In the genomic region with DNA sequence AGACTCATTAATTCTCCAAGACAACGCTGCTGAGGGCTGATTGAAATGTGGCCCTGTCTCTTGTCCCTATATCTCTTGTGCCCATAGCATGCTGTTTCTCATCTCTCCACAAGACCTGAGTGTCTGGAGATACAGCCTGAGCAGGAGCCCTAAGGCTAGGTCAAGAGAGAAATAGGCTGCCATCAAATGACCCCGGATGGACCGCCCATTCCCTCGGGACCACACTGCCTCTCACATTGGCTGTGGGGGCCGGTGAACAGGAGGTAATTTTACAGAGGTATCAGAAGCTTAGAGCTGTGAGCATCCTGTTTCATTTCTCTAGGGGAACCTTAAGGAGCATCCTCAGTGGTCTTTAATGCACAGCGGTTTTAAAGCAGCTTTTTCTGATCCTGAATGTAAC, we compare ENCODE assay signal across 33 mouse cellular contexts. TPM values are rescaled to one million over a fixed set of nuclear protein-coding genes. Genes with fewer than 3 reads are reported as not detected.
DNase-seq lines count a peak whose midpoint lies in the region; ATAC-seq and TF ChIP-seq lines count a peak whose summit lies in the region.
"Had no signal": no experiment of that assay in that cellular context is flagged by ENCODE, and none has a peak within 500 bp of the region (broad histone marks: within the 10 kb centered on the region; RNA-seq: fewer than 3 reads in every experiment).

No protein-coding gene starts in this region.

- no peak for ATAC-seq in heart, embryonic 12.5 days (ENCODE audit: insufficient number of reproducible peaks, low FRiP score)
- ATAC-seq in intestine, embryonic 14.5 days (replicated peaks; ENCODE audit: low FRiP score, low TSS enrichment, low read depth) = no peak
- ATAC-seq in intestine, postnatal 0 days = no peak
- ATAC-seq: CD4-positive, CD25-positive, alpha-beta regulatory T cell, adult 4 months; forebrain, embryonic 13.5 days; intestine, embryonic 15.5 days had no signal

- peak; percentile 70 for DNase-seq in heart, embryonic 10.5 days (ENCODE audit: low spot score)
- DNase-seq in intestine, embryonic 14.5 days (ENCODE audit: low spot score) = peak; percentile 38
- peak; percentile 7 for DNase-seq in brain, adult 2 months (ENCODE audit: low read depth, low spot score)
- DNase-seq in gastrocnemius, adult 8-10 months (ENCODE audit: low spot score in 2 of 2) = no peak
- DNase-seq: adrenal gland, adult 2 months; adrenal gland, postnatal 14 days; cerebellum, adult 11-12 months; cerebellum, adult 8-10 months; cerebellum, postnatal 10 days; cerebellum, postnatal 36 days; embryo, embryonic 11 days; forebrain, postnatal 0 days; gastrocnemius, adult 2 months; gastrocnemius, postnatal 25 days; heart, adult 2 months; heart, postnatal 14 days; heart, postnatal 4 days; kidney, adult 18-20 months had no signal

- H3K9ac ChIP-seq in heart, embryonic 12.5 days = no peak overlapping the region
- no peak overlapping the region for H3K9ac ChIP-seq in intestine, embryonic 14.5 days (ENCODE audit: low read length)
- no peak overlapping the region for H3K9ac ChIP-seq in intestine, postnatal 0 days (ENCODE audit: low read depth, low read length)
- H3K9ac ChIP-seq: embryonic facial prominence, embryonic 13.5 days; forebrain, embryonic 13.5 days; forebrain, postnatal 0 days; heart, embryonic 13.5 days; hindbrain, embryonic 12.5 days; intestine, embryonic 15.5 days had no signal

- TF ChIP-seq CTCF in intestine, postnatal 0 days (IDR thresholded peaks at IDR 0.05; ENCODE audit: low read depth) = no peak

- H3K27ac ChIP-seq in heart, embryonic 10.5 days = no peak overlapping the region
- no peak overlapping the region for H3K27ac ChIP-seq in heart, embryonic 12.5 days (ENCODE audit: poor library complexity, severe bottlenecking)
- no peak overlapping the region for H3K27ac ChIP-seq in intestine, embryonic 14.5 days (ENCODE audit: low read depth)
- no peak overlapping the region for H3K27ac ChIP-seq in intestine, postnatal 0 days (ENCODE audit: low read depth, low read length)
- H3K27ac ChIP-seq: embryonic facial prominence, embryonic 10.5 days; forebrain, embryonic 13.5 days; gastrocnemius, adult 2 months; heart, adult 2 months; heart, embryonic 13.5 days; hindbrain, embryonic 12.5 days; intestine, embryonic 15.5 days had no signal

- H3K27me3 ChIP-seq in heart, embryonic 10.5 days (ENCODE audit: insufficient read depth, poor library complexity, severe bottlenecking) = 0 out of 2 replicates have a peak, but pooled peaks cover 6% of the 10 kb centered on the region
- H3K27me3 ChIP-seq in heart, embryonic 12.5 days (replicated peaks) = 0 out of 2 replicates have a peak, but pooled peaks cover 3% of the 10 kb centered on the region
- no peaks in the 10 kb centered on the region for H3K27me3 ChIP-seq in intestine, embryonic 14.5 days (replicated peaks; ENCODE audit: control insufficient read depth, insufficient read depth, low read length)
- H3K27me3 ChIP-seq in intestine, postnatal 0 days (replicated peaks; ENCODE audit: control insufficient read depth, insufficient read depth, low read length) = 0 out of 2 replicates have a peak, but pooled peaks cover 4% of the 10 kb centered on the region
- H3K27me3 ChIP-seq: embryonic facial prominence, embryonic 13.5 days; heart, embryonic 13.5 days; hindbrain, embryonic 12.5 days; intestine, embryonic 15.5 days had no signal

- no peaks in the 10 kb centered on the region for H3K36me3 ChIP-seq in heart, embryonic 10.5 days
- H3K36me3 ChIP-seq in heart, embryonic 12.5 days = no peaks in the 10 kb centered on the region
- H3K36me3 ChIP-seq in intestine, embryonic 14.5 days (ENCODE audit: control insufficient read depth, insufficient read depth, low read length) = no peaks in the 10 kb centered on the region
- H3K36me3 ChIP-seq in intestine, postnatal 0 days (ENCODE audit: control insufficient read depth, insufficient read depth) = no peaks in the 10 kb centered on the region
- H3K36me3 ChIP-seq: embryonic facial prominence, embryonic 10.5 days; embryonic facial prominence, embryonic 13.5 days; heart, embryonic 13.5 days; hindbrain, embryonic 12.5 days; intestine, embryonic 15.5 days had no signal

- H3K9me3 ChIP-seq in heart, embryonic 10.5 days = no peaks in the 10 kb centered on the region
- no peaks in the 10 kb centered on the region for H3K9me3 ChIP-seq in heart, embryonic 12.5 days (replicated peaks)
- H3K9me3 ChIP-seq in intestine, embryonic 14.5 days (ENCODE audit: control insufficient read depth, low read length) = no peaks in the 10 kb centered on the region
- H3K9me3 ChIP-seq in intestine, postnatal 0 days (ENCODE audit: control insufficient read depth) = no peaks in the 10 kb centered on the region
- H3K9me3 ChIP-seq: embryonic facial prominence, embryonic 10.5 days; embryonic facial prominence, embryonic 13.5 days; forebrain, embryonic 13.5 days; heart, embryonic 13.5 days; hindbrain, embryonic 12.5 days; intestine, embryonic 15.5 days had no signal

- H3K4me3 ChIP-seq in heart, embryonic 10.5 days = no peak overlapping the region
- H3K4me3 ChIP-seq in heart, embryonic 12.5 days = no peak overlapping the region
- H3K4me3 ChIP-seq in intestine, embryonic 14.5 days (ENCODE audit: low read depth, low read length) = no peak overlapping the region
- no peak overlapping the region for H3K4me3 ChIP-seq in intestine, postnatal 0 days (ENCODE audit: low read depth, low read length)
- H3K4me3 ChIP-seq: embryonic facial prominence, embryonic 10.5 days; embryonic facial prominence, embryonic 13.5 days; erythroblast, embryonic 14.5 days; forebrain, embryonic 13.5 days; gastrocnemius, adult 2 months; heart, adult 2 months; heart, embryonic 13.5 days; hindbrain, embryonic 12.5 days; intestine, embryonic 15.5 days had no signal

- no peak overlapping the region for H3K4me2 ChIP-seq in heart, embryonic 12.5 days
- no peak overlapping the region for H3K4me2 ChIP-seq in intestine, embryonic 14.5 days (ENCODE audit: low read length)
- H3K4me2 ChIP-seq in intestine, postnatal 0 days (replicated peaks; ENCODE audit: low read depth) = no peak overlapping the region
- H3K4me2 ChIP-seq: embryonic facial prominence, embryonic 13.5 days; forebrain, embryonic 13.5 days; heart, embryonic 13.5 days; hindbrain, embryonic 12.5 days; intestine, embryonic 15.5 days had no signal

- H3K4me1 ChIP-seq in heart, embryonic 10.5 days = no peaks in the 10 kb centered on the region
- peaks cover 7% of the 10 kb centered on the region; the same call in 1 of the 2 replicates for H3K4me1 ChIP-seq in heart, embryonic 12.5 days (replicated peaks)
- no peaks in the 10 kb centered on the region for H3K4me1 ChIP-seq in intestine, embryonic 14.5 days (replicated peaks; ENCODE audit: control insufficient read depth, insufficient read depth, low read length)
- H3K4me1 ChIP-seq in intestine, postnatal 0 days (replicated peaks; ENCODE audit: control insufficient read depth, insufficient read depth, low read length) = no peaks in the 10 kb centered on the region
- H3K4me1 ChIP-seq: forebrain, embryonic 13.5 days; intestine, embryonic 15.5 days had no signal

- 61% methylated on average over 6 of the region's 6 CpGs for WGBS in heart, embryonic 10.5 days
- 65% methylated on average over 6 of the region's 6 CpGs for WGBS in heart, embryonic 12.5 days
- WGBS in intestine, embryonic 14.5 days = 61% methylated on average over 6 of the region's 6 CpGs
- WGBS in intestine, postnatal 0 days = 75% methylated on average over 6 of the region's 6 CpGs

RNA-seq across cellular contexts. Expression of gene Npy4r, which starts 21.1 kb away (rescaled TPM):
- polyA plus RNA-seq in heart, embryonic 10.5 days (2016; fragmentation: Nextera tagmentation; extraction: Ambion mirVana) = 0.04 and 0.05 TPM in 2 replicates
- 0.19 and 0.22 TPM in 2 replicates for polyA plus RNA-seq in heart, embryonic 12.5 days (2016; fragmentation: Nextera tagmentation; extraction: Ambion mirVana)
- 0.14 and 0.48 TPM in 2 replicates for polyA plus RNA-seq in intestine, embryonic 14.5 days (2014; fragmentation: Nextera tagmentation; extraction: Ambion mirVana)
- 0.26 and 0.46 TPM in 2 replicates for polyA plus RNA-seq in intestine, postnatal 0 days (2015; fragmentation: Nextera tagmentation; extraction: Ambion mirVana)
- total RNA-seq in gastrocnemius, adult 8-10 months (2022) = under 1 TPM in 1 of 4 experiments, not detected in 3; 0.07 TPM
- total RNA-seq: heart, postnatal 4 days; MEL had no signal
- polyA plus RNA-seq: CD4-positive, CD25-positive, alpha-beta regulatory T cell, adult 4 months; cortical plate, adult 2 months; embryonic facial prominence, embryonic 10.5 days; erythroblast, embryonic 14.5 days; frontal cortex, adult 2 months had no signal

RNA-seq across cellular contexts. Expression of gene A630023A22Rik, which starts 28.7 kb away (rescaled TPM):
- not detected in 2 replicates for polyA plus RNA-seq in heart, embryonic 10.5 days (2016; fragmentation: Nextera tagmentation; extraction: Ambion mirVana)
- polyA plus RNA-seq in heart, embryonic 12.5 days (2016; fragmentation: Nextera tagmentation; extraction: Ambion mirVana) = not detected in 2 replicates
- polyA plus RNA-seq in intestine, embryonic 14.5 days (2014; fragmentation: Nextera tagmentation; extraction: Ambion mirVana) = 0.89 and 1.3 TPM in 2 replicates
- 0.35 and 1.3 TPM in 2 replicates for polyA plus RNA-seq in intestine, postnatal 0 days (2015; fragmentation: Nextera tagmentation; extraction: Ambion mirVana)
- not detected for total RNA-seq in gastrocnemius, adult 8-10 months (2022)
- total RNA-seq: adrenal gland, adult 2 months; adrenal gland, postnatal 14 days; adrenal gland, postnatal 4 days; forebrain, postnatal 0 days; gastrocnemius, adult 2 months; gastrocnemius, postnatal 25 days; heart, adult 2 months; heart, postnatal 14 days; heart, postnatal 4 days; MEL had no signal
- polyA plus RNA-seq: adrenal gland, adult 2 months; brain, embryonic 14.5 days; CD4-positive, CD25-positive, alpha-beta regulatory T cell, adult 4 months; cortical plate, adult 2 months; embryonic facial prominence, embryonic 10.5 days; embryonic facial prominence, embryonic 13.5 days; erythroblast, embryonic 14.5 days; forebrain, embryonic 13.5 days; forebrain, postnatal 0 days; frontal cortex, adult 2 months; heart, adult 2 months; heart, embryonic 13.5 days; hindbrain, embryonic 12.5 days had no signal

RNA-seq across cellular contexts. Expression of gene Anxa8, which starts 45.4 kb away (rescaled TPM):
- polyA plus RNA-seq in heart, embryonic 10.5 days (2016; fragmentation: Nextera tagmentation; extraction: Ambion mirVana) = 0.49 and 0.53 TPM in 2 replicates
- 0.61 and 0.74 TPM in 2 replicates for polyA plus RNA-seq in heart, embryonic 12.5 days (2016; fragmentation: Nextera tagmentation; extraction: Ambion mirVana)
- polyA plus RNA-seq in intestine, embryonic 14.5 days (2014; fragmentation: Nextera tagmentation; extraction: Ambion mirVana) = 0.67 and 1.1 TPM in 2 replicates
- 12.1 and 16.9 TPM in 2 replicates for polyA plus RNA-seq in intestine, postnatal 0 days (2015; fragmentation: Nextera tagmentation; extraction: Ambion mirVana)
- 1 to 10 TPM in 1 of 4 experiments, under 1 TPM in 2, not detected in 1; 0.53 to 1.4 (median 0.99) TPM for total RNA-seq in gastrocnemius, adult 8-10 months (2022)
- total RNA-seq: MEL had no signal
- polyA plus RNA-seq: CD4-positive, CD25-positive, alpha-beta regulatory T cell, adult 4 months; erythroblast, embryonic 14.5 days; forebrain, embryonic 13.5 days had no signal

Comparison
In these comparisons a context has a peak if more than half of its experiments do, and no peak if none do; other contexts are left out.
1. DNase-seq: peak in heart, embryonic 10.5 days (single experiment), intestine, embryonic 14.5 days (single experiment) and brain, adult 2 months (single experiment); none in gastrocnemius, adult 8-10 months (0 of 2).